Mouse (Mus musculus): Measurements from ENCODE around the gene Stub1.

- no peak for TF ChIP-seq POLR2A (IDR thresholded peaks at IDR 0.05; ENCODE audit: borderline replicate concordance, insufficient read depth, low read length)
- TF ChIP-seq CTCF (IDR thresholded peaks at IDR 0.05; ENCODE audit: borderline replicate concordance, insufficient read depth, low read depth, low read length): no peak
Observed at GRCm38 (mm10) chr17:25834595-25835222, 1.5 kb upstream of the Stub1 start.

Measured in cerebellum, adult 2 months (tissue).